Mouse (Mus musculus) adrenal gland (tissue): ENCODE data around the gene Apob.
"Not testable (repeated sequence)": the region's sequence is repeated elsewhere in the genome, so short reads cannot be mapped to it uniquely, and the experiment has no call there.

Experiments
- intact Hi-C: fragments of 180-260 bp; cut with DNase I; formaldehyde crosslinking; loops from one replicate; pipeline ENCODE4 v1.15.1; 2025
- long read RNA-seq, 2 experiments: library from polyadenylated mRNA; unstranded; transcript quantifications; one replicate each; pipeline ENCODE4 v2.0.0; 2020; ENCODE audit warnings: borderline replicate concordance in 1 of 2; ENCODE audit not compliant: insufficient replicate concordance in 1 of 2

Gene Apob
- long read RNA-seq, experiment 1, result 0 reads
- long read RNA-seq, experiment 2, result 0 reads

DNA sequence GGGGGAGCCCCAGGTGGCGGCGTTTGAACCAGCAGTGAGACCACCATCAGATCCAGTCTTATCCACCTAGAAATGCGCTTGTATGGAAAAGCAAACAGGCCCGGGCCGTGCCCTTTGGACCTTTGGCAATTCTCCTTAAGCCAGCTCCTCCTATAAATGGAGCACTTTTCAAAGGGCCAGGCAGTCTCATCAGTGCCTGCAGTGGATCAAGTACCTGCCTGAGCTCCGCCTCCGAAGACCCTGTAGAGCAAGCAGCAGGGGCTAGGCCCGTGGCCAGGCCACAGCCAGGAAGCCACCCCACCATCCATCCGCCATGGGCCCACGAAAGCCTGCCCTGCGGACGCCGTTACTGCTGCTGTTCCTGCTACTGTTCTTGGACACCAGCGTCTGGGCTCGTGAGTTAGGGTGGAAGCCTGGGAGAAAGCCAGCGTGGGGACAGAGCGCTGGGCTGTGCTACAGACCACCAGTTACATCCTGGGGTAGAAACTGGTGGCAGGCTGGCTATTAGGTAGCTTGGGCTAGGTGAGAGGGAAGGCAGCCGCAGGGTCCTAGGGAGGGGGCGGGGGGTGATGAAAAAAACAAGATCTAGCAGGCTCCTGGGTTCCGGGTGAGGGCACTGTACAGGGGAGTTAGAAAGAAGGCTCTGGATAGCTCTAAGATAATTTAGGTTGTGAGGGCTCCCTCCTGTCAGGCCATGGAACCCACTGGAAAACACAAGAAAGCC, at the start of gene Apob:
Gene Apob, plus strand, starts transcription at position 183 of the 724 bp plus-strand sequence.
- intact Hi-C loops, result loop anchor here (5.0 kb wide), 2 partner anchors 70 to 200 kb away; no protein-coding TSS in a partner anchor

- intact Hi-C loops, result no loop called here
Observed at GRCm38 (mm10) chr12:7932405-7932920, 45.0 kb upstream of the Apob start.

DNA sequence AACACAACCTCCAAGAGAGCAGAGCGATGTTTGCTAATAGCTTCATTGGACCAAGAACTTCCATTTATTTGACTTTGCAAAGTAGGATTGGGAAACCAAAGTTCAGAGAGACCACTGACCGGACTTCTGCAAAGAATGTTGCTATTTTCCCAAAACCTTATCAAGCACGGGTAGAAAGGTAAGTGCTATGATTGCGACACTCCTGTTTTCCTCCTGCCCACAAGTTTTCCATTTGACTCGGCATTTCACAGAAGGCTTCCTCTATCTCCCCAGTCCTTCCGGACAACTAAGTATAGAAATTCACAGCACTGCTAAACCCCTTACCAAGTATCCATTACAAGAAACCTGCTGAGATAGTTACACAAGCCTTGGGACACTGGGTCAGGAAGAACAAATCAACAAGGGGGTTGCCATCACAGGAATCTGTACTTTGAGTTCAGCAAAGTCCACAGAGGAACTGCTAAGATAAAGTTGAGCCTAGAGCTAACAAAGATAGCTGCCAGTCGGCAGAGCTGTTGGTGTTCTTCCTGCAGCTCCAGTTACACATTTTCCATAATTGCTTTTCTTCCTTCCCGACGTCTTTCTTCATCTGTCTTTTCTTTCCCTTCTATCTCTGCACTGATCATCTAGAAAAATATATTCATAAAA, 27.2 kb upstream of the Apob start:
- intact Hi-C loops, result no loop called here

GRCm38 (mm10) chr12:7958851-7959250, 18.6 kb upstream of the Apob start:
- intact Hi-C loops, result no loop called here

- intact Hi-C loops, result no loop called here
Observed at GRCm38 (mm10) chr12:7959310-7959918, 18.0 kb upstream of the Apob start.

DNA sequence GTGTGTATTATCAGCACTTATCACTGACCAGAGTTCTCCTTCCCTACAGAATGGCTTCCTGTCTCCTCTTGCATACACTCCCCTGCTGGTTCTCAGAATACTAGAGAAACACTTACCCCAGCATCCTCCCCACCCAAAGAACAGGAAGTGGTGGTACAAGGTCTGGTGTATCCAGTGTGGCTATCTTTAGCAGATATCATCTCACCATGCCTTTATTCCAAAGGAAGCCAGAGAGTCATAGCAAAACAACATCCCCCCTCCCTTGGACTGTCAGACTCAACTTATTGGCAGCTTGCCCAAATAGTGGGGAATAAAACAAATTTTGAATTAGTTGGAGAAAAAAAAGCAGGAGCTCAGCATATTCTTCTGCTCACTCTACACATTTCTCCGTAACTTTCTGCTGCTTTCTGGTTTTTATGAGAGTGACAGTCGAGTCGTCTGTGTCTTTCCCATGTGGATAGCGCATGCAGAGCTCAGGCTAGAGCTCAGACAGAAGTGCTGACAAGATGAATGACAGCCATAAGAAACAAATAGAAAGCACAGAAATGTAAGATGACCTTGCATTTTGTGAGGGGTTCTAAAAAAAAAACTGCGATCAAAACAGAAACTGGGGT, 15.0 kb upstream of the Apob start:
- intact Hi-C loops, result no loop called here

DNA sequence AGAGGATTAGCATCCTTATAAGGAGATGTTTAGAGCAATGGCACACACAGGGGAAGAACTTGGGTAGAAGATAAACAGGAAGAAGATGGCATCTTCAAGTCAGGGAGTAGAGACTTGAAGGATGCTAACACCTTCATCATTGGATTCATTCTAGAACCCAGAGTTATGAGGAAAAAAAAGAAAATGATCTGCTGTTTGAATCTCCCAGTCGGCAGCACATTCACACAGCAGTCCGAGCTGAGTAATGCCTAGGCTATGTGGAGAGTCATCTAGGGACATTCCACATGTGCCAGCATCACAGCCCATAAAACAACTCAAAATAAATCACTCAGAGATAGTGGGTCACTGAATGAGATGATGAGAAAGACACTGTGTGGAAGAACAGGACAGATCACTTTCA, 10.2 kb upstream of the Apob start:
- intact Hi-C loops, result no loop called here

- intact Hi-C loops, result no loop called here
Observed at GRCm38 (mm10) chr12:7970301-7970700, 7.1 kb upstream of the Apob start.

- intact Hi-C loops, result no loop called here
Observed at GRCm38 (mm10) chr12:7970817-7971216, 6.6 kb upstream of the Apob start.

GRCm38 (mm10) chr12:7971736-7972135, 5.7 kb upstream of the Apob start:
- intact Hi-C loops, result no loop called here

- intact Hi-C loops, result no loop called here
Observed at GRCm38 (mm10) chr12:7973773-7974322, 3.6 kb upstream of the Apob start.

DNA sequence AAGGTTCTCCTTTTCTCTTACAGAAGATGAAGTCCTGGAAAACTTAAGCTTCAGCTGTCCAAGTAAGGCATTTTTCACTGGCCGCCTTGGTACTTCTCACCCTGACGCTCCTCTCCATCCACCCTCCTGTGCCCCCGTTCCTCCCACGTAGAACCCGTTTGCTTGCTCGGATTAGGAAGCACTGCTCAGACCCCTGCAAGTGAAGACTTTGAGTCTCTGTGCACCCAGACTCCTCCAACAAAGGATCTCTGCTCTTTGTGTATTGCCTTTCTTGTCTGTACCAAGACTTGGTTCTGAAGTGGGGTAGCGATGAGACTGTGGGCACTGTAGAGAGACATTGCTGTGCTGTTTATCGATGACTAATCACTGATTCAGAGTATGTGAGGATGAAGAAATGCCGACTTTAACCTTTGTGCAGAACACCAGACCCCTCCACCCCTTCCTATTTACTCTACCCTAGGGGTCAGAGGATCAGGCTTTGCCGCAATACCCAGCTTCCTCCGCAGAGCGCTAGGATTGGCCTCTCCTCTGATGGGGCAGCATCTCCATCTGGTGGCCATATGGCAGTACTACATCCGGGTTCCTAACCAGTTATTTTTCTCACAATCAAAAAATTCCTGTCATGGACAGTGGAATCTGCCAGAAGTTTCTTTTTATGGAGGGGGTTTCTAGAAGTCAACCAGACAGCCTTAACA, 889 bp downstream of the Apob start:
- intact Hi-C loops, result loop anchor here (5.0 kb wide), 2 partner anchors 71 to 201 kb away; no protein-coding TSS in a partner anchor

DNA sequence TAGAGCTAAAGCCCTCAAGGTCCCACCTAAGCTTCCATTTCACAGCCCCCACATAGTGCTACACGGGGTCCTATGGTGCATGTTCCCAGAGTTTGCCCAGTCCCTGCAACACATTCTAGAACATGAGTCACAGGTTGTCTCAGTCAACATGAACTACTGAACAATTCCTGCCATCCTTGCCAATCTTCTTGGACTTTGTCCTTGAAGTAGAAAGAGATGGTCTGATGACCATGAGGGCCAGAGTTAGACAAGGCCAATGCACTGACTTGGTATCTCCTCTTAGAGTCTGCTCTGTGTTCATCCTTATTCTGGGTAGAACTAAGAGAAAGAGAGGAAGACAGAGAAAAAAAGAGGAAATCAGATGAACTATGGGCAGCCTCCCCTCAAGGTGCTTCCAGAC, 7.0 kb downstream of the Apob start:
- intact Hi-C loops, result no loop called here

- intact Hi-C loops, result loop anchor here (2.0 to 5.0 kb wide), 2 partner anchors 241 to 316 kb away; no protein-coding TSS in a partner anchor
Observed at GRCm38 (mm10) chr12:7990804-7991203, 13.4 kb downstream of the Apob start.

GRCm38 (mm10) chr12:7991570-7991969, 14.1 kb downstream of the Apob start:
- intact Hi-C loops, result loop anchor here (2.0 to 5.0 kb wide), 2 partner anchors 241 to 315 kb away; no protein-coding TSS in a partner anchor

- intact Hi-C loops, result no loop called here
Observed at GRCm38 (mm10) chr12:8020931-8021330, 43.5 kb downstream of the Apob start.

GRCm38 (mm10) chr12:8029520-8029919, 52.1 kb downstream of the Apob start:
- intact Hi-C loops, result no loop called here

DNA sequence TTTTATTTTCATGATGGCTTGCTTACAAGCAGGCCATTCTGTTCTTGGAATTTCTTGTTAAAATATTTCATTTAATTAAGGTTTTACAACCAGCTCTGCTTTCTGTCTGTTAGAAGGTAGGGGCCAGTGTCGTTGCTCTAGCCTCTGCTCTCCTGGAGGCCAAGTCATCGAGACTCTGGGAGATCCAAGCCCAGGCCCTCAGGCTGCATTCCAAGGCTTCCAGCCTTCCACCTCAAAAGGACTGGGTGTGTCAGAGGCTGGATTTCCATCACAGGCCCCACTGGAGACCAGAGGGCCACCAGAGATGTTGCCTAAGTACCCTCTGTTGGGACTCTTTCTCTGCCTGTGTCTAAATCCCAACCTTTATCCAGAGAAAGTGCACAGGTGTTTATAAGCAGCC, 52.6 kb downstream of the Apob start:
- intact Hi-C loops, result no loop called here

DNA sequence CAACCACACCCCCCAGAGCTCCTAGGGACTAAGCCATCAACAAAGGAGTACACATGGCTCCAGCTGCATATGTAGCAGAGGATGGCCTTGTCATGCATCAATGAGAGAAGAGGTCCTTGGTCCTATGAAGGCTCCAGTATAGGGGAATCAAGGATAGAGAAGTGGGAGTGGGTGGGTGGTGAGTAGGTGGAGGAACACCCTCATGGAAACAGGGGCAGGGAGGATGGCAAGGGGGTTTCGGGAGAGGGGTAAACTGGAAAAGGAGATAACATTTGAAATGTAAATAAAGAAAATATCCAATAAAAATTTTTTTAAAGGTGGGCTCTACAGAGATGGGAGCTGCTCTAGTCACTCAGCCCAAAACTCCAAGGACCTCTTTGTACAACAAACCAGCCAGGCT, 53.7 kb downstream of the Apob start:
- intact Hi-C loops, result not testable (repeated sequence)

GRCm38 (mm10) chr12:8031595-8032358, 54.3 kb downstream of the Apob start:
- intact Hi-C loops, result no loop called here
